Mouse (Mus musculus): ENCODE data around the gene Asdurf.

DNA sequence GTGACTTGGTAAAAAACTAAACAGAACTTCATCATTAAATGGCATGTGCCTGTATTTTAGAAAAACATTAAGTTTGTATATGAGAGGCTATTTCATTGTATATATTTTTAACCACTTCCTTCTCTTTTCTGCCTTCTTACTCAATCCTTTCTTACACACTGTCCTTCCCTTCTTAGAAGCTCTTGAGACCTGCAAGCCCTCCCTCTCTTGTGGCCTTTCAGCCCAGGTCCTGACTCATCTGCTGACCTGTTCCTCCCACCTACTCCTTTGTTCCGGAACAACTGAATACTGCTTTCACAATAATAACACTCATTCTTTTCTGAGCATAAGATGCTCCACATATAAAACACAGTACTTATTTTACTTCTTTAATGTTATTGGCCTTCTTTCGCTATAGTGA, 11.3 kb downstream of the Asdurf start:
- no peak for TF ChIP-seq POLR2A (IDR thresholded peaks at IDR 0.05; ENCODE audit: low read depth, low read length)
- TF ChIP-seq CTCF (IDR thresholded peaks at IDR 0.05; ENCODE audit: borderline replicate concordance, insufficient read depth, low read length), result no peak

Measured in embryonic fibroblast, embryonic 13.5 days (primary cell).